Mouse (Mus musculus) retina, postnatal 7 days (tissue): ENCODE results near the gene Scd4.
A peak's percentile ranks its signal among the peaks of the same experiment; 100 is the strongest.
"Not testable (repeated sequence)": the region's sequence is repeated elsewhere in the genome, so short reads cannot be mapped to it uniquely, and the experiment has no call there.

Experiments
- DNase-seq: peaks from one replicate; pipeline ENCODE4 v3.0.0-alpha.2; 2012; ENCODE audit warnings: low read depth, low spot score

Gene Scd4

GRCm38 (mm10) chr19:44300520-44300919 lies 32.4 kb upstream of the Scd4 start:
- DNase-seq = no peak

GRCm38 (mm10) chr19:44301176-44301575 lies 31.7 kb upstream of the Scd4 start:
- DNase-seq = no peak

- no peak for DNase-seq
Measured at GRCm38 (mm10) chr19:44301671-44302305, 31.1 kb upstream of the Scd4 start.

- no peak for DNase-seq
Measured at GRCm38 (mm10) chr19:44302901-44303300, 30.0 kb upstream of the Scd4 start.

GRCm38 (mm10) chr19:44303502-44303901 lies 29.4 kb upstream of the Scd4 start:
- DNase-seq = no peak

- no peak for DNase-seq
Measured at GRCm38 (mm10) chr19:44304419-44304818, 28.5 kb upstream of the Scd4 start.

GRCm38 (mm10) chr19:44304851-44305510 lies 27.9 kb upstream of the Scd4 start:
- DNase-seq = no peak

GRCm38 (mm10) chr19:44305701-44306100 lies 27.2 kb upstream of the Scd4 start:
- no peak for DNase-seq

GRCm38 (mm10) chr19:44306171-44306570 lies 26.7 kb upstream of the Scd4 start:
- no peak for DNase-seq

GRCm38 (mm10) chr19:44307101-44307914 lies 25.6 kb upstream of the Scd4 start:
- no peak for DNase-seq

GRCm38 (mm10) chr19:44307915-44308470 lies 24.9 kb upstream of the Scd4 start:
- DNase-seq = no peak

GRCm38 (mm10) chr19:44308611-44309246 lies 24.2 kb upstream of the Scd4 start:
- no peak for DNase-seq

GRCm38 (mm10) chr19:44309351-44310154 lies 23.3 kb upstream of the Scd4 start:
- no peak for DNase-seq

- DNase-seq = not testable (repeated sequence)
Measured at GRCm38 (mm10) chr19:44310155-44310575, 22.7 kb upstream of the Scd4 start.

GRCm38 (mm10) chr19:44310814-44311213 lies 22.1 kb upstream of the Scd4 start:
- DNase-seq = no peak

GRCm38 (mm10) chr19:44311306-44312006 lies 21.4 kb upstream of the Scd4 start:
- DNase-seq = no peak

- no peak for DNase-seq
Measured at GRCm38 (mm10) chr19:44312007-44312360, 20.9 kb upstream of the Scd4 start.

GRCm38 (mm10) chr19:44313066-44313465 lies 19.8 kb upstream of the Scd4 start:
- DNase-seq = no peak

GRCm38 (mm10) chr19:44314327-44314759 lies 18.5 kb upstream of the Scd4 start:
- DNase-seq = peak; percentile 67

- DNase-seq = no peak
Measured at GRCm38 (mm10) chr19:44314871-44315414, 17.9 kb upstream of the Scd4 start.
